Mouse (Mus musculus): ENCODE measurements around the gene Dgkh.

GRCm38 (mm10) chr14:78612111-78612788 is 120.3 kb downstream of the Dgkh start:
- TF ChIP-seq CTCF (conservative IDR thresholded peaks at IDR 0.05; ENCODE audit: low read length) (no peak), NANOG (IDR thresholded peaks at IDR 0.05; ENCODE audit: borderline replicate concordance, low read length) (no peak), POU5F1 (IDR thresholded peaks at IDR 0.05; ENCODE audit: borderline replicate concordance, low read length) (no peak)
